Mouse (Mus musculus) heart, postnatal 14 days (tissue): Measurements from ENCODE around the gene Xpc. TPM values are rescaled to one million over a fixed set of nuclear protein-coding genes. Genes with fewer than 3 reads are reported as not detected.

Experiments used
- total RNA-seq, 2 experiments: library from RNA; stranded (reverse); gene quantifications; 2 replicates each; pipeline ENCODE4 v1.2.3; 2021

Gene Xpc
- total RNA-seq, 2 experiments from 2014 or later, result 10.4 to 10.9 TPM

Other genes starting within 250 kb of the Xpc start
- under 1 TPM in 1 of 2 experiments, not detected in 1; 0.07 TPM for gene Wnt7a, start 104.5 kb downstream of the Xpc start, total RNA-seq
- gene Chchd4, start 42.3 kb downstream of the Xpc start, total RNA-seq, result 10 to 100 TPM; 12.9 to 15.1 TPM
- gene Tmem43, start 42.2 kb downstream of the Xpc start, total RNA-seq, result 10 to 100 TPM; 24.3 to 24.9 TPM
- 10 to 100 TPM; 47.8 to 58.0 TPM for gene Lsm3, start within 50 bp of the Xpc start, total RNA-seq
- 100 to 1,000 TPM; 117 to 145 TPM for gene Slc6a6, start 168.2 kb upstream of the Xpc start, total RNA-seq